Comparison of ENCODE assay signal across 21 mouse cellular contexts in genomic region chr15:98526057-98526456, GRCm38 (mm10). TPM values are rescaled to one million over a fixed set of nuclear protein-coding genes. Genes with fewer than 3 reads are reported as not detected.
A peak's percentile ranks its signal among the peaks of the same experiment; 100 is the strongest.
DNase-seq lines count a peak whose midpoint lies in the region; ATAC-seq and TF ChIP-seq lines count a peak whose summit lies in the region.
"Had no signal": no experiment of that assay in that cellular context is flagged by ENCODE, and none has a peak within 500 bp of the region (broad histone marks: within the 10 kb centered on the region; RNA-seq: fewer than 3 reads in every experiment).

No protein-coding gene starts in this region.

- peaks cover 98% of the 10 kb centered on the region for H3K36me3 ChIP-seq in megakaryocyte, embryonic 14.5 days (replicated peaks; ENCODE audit: low read length)
- peaks cover 15% of the 10 kb centered on the region for H3K36me3 ChIP-seq in kidney, adult 2 months (ENCODE audit: control insufficient read depth, insufficient read depth, low read length)

- no peak for TF ChIP-seq POLR2A in kidney, adult 2 months (IDR thresholded peaks at IDR 0.05; ENCODE audit: low read depth, low read length)

- no peaks in the 10 kb centered on the region for H3K27me3 ChIP-seq in megakaryocyte, embryonic 14.5 days (replicated peaks)
- H3K27me3 ChIP-seq in kidney, adult 2 months (replicated peaks; ENCODE audit: control insufficient read depth, insufficient read depth, low read length), result no peaks in the 10 kb centered on the region
- H3K27me3 ChIP-seq: embryonic facial prominence, embryonic 15.5 days had no signal

- peak overlapping the region; percentile 38 for H3K4me3 ChIP-seq in megakaryocyte, embryonic 14.5 days (replicated peaks)
- H3K4me3 ChIP-seq in kidney, adult 2 months (ENCODE audit: insufficient read depth, low read depth, low read length), result no peak overlapping the region
- H3K4me3 ChIP-seq: embryonic facial prominence, embryonic 15.5 days; heart, embryonic 10.5 days; hindbrain, embryonic 10.5 days had no signal

- peak; percentile 77 for DNase-seq in R1 (ENCODE audit: low read depth, low spot score)
- peak; percentile 59 for DNase-seq in liver
- DNase-seq in cerebellum, postnatal 14 days, result no peak
- DNase-seq in urinary bladder, adult 2 months (ENCODE audit: low spot score), result no peak
- DNase-seq in kidney, adult 2 months, result no peak
- DNase-seq in right cerebral cortex, postnatal 10 days (ENCODE audit: low spot score in 2 of 2), result no peak
- DNase-seq: cerebellum, postnatal 36 days; kidney, adult 11 months; kidney, postnatal 4 days; lung, postnatal 4 days; right cerebral cortex, postnatal 14 days had no signal

- H3K9me3 ChIP-seq in megakaryocyte, embryonic 14.5 days, result no peaks in the 10 kb centered on the region
- H3K9me3 ChIP-seq: embryonic facial prominence, embryonic 15.5 days; heart, embryonic 10.5 days; hindbrain, embryonic 10.5 days had no signal

- no peak overlapping the region for H3K27ac ChIP-seq in kidney, adult 2 months (ENCODE audit: insufficient read depth, low read depth, low read length)
- H3K27ac ChIP-seq: embryonic facial prominence, embryonic 15.5 days; heart, embryonic 10.5 days; hindbrain, embryonic 10.5 days had no signal

- no peak for ATAC-seq in megakaryocyte, adult 5-6 weeks (ENCODE audit: poor library complexity, severe bottlenecking)

- no peak for TF ChIP-seq CTCF in kidney, adult 2 months (conservative IDR thresholded peaks at IDR 0.05; ENCODE audit: insufficient read depth, insufficient read length, low read depth, low read length)

- H3K4me1 ChIP-seq in megakaryocyte, embryonic 14.5 days, result peaks cover 41% of the 10 kb centered on the region
- no peaks in the 10 kb centered on the region for H3K4me1 ChIP-seq in kidney, adult 2 months (ENCODE audit: control insufficient read depth, insufficient read depth, low read length)
- H3K4me1 ChIP-seq: embryonic facial prominence, embryonic 15.5 days; heart, embryonic 10.5 days; hindbrain, embryonic 10.5 days had no signal

- 68% methylated on average over 5 of the region's 5 CpGs for WGBS in kidney, adult 2 months

RNA-seq across cellular contexts. Expression of gene Kansl2, which starts 8.0 kb away (rescaled TPM):
- polyA plus RNA-seq in megakaryocyte, embryonic 14.5 days (2012; ENCODE audit: insufficient read depth, low replicate concordance), result 7.5 and 14.4 TPM in 2 replicates
- 36.7 and 42.7 TPM in 2 replicates for total RNA-seq in megakaryocyte, adult 5-6 weeks (2015)
- total RNA-seq in megakaryocyte, adult 5-6 weeks (2017), result 30.4 and 31.8 TPM in 2 replicates
- polyA plus RNA-seq in urinary bladder, adult 2 months (2012; rRNA removed), result 38.2 and 42.7 TPM in 2 replicates
- 32.0 and 33.1 TPM in 2 replicates for polyA plus RNA-seq in kidney, adult 2 months (2012; rRNA removed)

RNA-seq across cellular contexts. Expression of gene Olfr279, which starts 33.9 kb away (rescaled TPM):
- polyA plus RNA-seq in megakaryocyte, embryonic 14.5 days (2012; ENCODE audit: insufficient read depth, low replicate concordance), result not detected in 2 replicates
- total RNA-seq in megakaryocyte, adult 5-6 weeks (2015), result not detected in 2 replicates
- not detected in 2 replicates for total RNA-seq in megakaryocyte, adult 5-6 weeks (2017)
- polyA plus RNA-seq in urinary bladder, adult 2 months (2012; rRNA removed), result not detected in 2 replicates
- polyA plus RNA-seq in kidney, adult 2 months (2012; rRNA removed), result not detected in 2 replicates
- total RNA-seq: adrenal gland, adult 18-20 months; left cerebral cortex, adult 18-20 months; monocyte, adult 5-6 weeks had no signal
- polyA plus RNA-seq: heart, embryonic 10.5 days; hindbrain, embryonic 10.5 days; limb, embryonic 14.5 days; thymus, postnatal 0 days had no signal

RNA-seq across cellular contexts. Expression of gene Lalba, which starts 43.5 kb away (rescaled TPM):
- polyA plus RNA-seq in megakaryocyte, embryonic 14.5 days (2012; ENCODE audit: insufficient read depth, low replicate concordance), result not detected in 2 replicates
- total RNA-seq in megakaryocyte, adult 5-6 weeks (2015), result not detected in 2 replicates
- not detected in 2 replicates for total RNA-seq in megakaryocyte, adult 5-6 weeks (2017)
- polyA plus RNA-seq in urinary bladder, adult 2 months (2012; rRNA removed), result not detected in 2 replicates
- polyA plus RNA-seq in kidney, adult 2 months (2012; rRNA removed), result not detected in 2 replicates
- total RNA-seq: adrenal gland, adult 18-20 months; left cerebral cortex, adult 18-20 months; monocyte, adult 5-6 weeks had no signal
- polyA plus RNA-seq: embryonic facial prominence, embryonic 15.5 days; heart, embryonic 10.5 days had no signal

RNA-seq across cellular contexts. Expression of gene Ccnt1, which starts 44.7 kb away (rescaled TPM):
- 1.4 and 5.1 TPM in 2 replicates for polyA plus RNA-seq in megakaryocyte, embryonic 14.5 days (2012; ENCODE audit: insufficient read depth, low replicate concordance)
- 33.0 and 38.7 TPM in 2 replicates for total RNA-seq in megakaryocyte, adult 5-6 weeks (2015)
- 41.3 and 43.5 TPM in 2 replicates for total RNA-seq in megakaryocyte, adult 5-6 weeks (2017)
- polyA plus RNA-seq in urinary bladder, adult 2 months (2012; rRNA removed), result 14.3 and 16.4 TPM in 2 replicates
- 10.0 and 11.0 TPM in 2 replicates for polyA plus RNA-seq in kidney, adult 2 months (2012; rRNA removed)

RNA-seq across cellular contexts. Expression of gene 4930415O20Rik, which starts 44.7 kb away (rescaled TPM):
- not detected in 2 replicates for polyA plus RNA-seq in megakaryocyte, embryonic 14.5 days (2012; ENCODE audit: insufficient read depth, low replicate concordance)
- 0.46 TPM in 1 of 2 replicates, not detected in the other for total RNA-seq in megakaryocyte, adult 5-6 weeks (2015)
- total RNA-seq in megakaryocyte, adult 5-6 weeks (2017), result not detected in 2 replicates
- not detected in 2 replicates for polyA plus RNA-seq in urinary bladder, adult 2 months (2012; rRNA removed)
- 1.0 and 1.1 TPM in 2 replicates for polyA plus RNA-seq in kidney, adult 2 months (2012; rRNA removed)
- total RNA-seq: left cerebral cortex, adult 18-20 months; monocyte, adult 5-6 weeks had no signal
- polyA plus RNA-seq: hindbrain, embryonic 10.5 days; thymus, postnatal 0 days had no signal

Comparison
In these comparisons a context has a peak if more than half of its experiments do, and no peak if none do; other contexts are left out.
1. DNase-seq: peak in R1 (single experiment) and liver (single experiment); none in cerebellum, postnatal 14 days (0 of 2), urinary bladder, adult 2 months (single experiment), kidney, adult 2 months (single experiment) and right cerebral cortex, postnatal 10 days (0 of 2).